Mouse (Mus musculus) MEL (cell line): ENCODE results near the gene Gsn.

Source experiments
- CHD2 ChIP-seq: IDR thresholded peaks from 2 replicates; pipeline ENCODE4 v1.6.1; 2011; ENCODE audit warnings: low read length, improper control_type of control experiment
- CTCF ChIP-seq, 3 experiments: IDR thresholded peaks in 2 of 3; conservative IDR thresholded peaks in 1 of 3; 2 replicates each; pipeline ENCODE4 v1.5.1; 2011 to 2012; ENCODE audit warnings: low read length in 3 of 3, low read depth in 2 of 3, mild to moderate bottlenecking in 2 of 3, improper control_type of control experiment in 1 of 3, inconsistent platforms in 1 of 3, mixed read lengths in 1 of 3, moderate library complexity in 1 of 3; ENCODE audit not compliant: control insufficient read depth in 1 of 3, insufficient read depth in 1 of 3, poor library complexity in 1 of 3, severe bottlenecking in 1 of 3
- E2F4 ChIP-seq: IDR thresholded peaks from 2 replicates; pipeline ENCODE4 v1.6.1; 2011; ENCODE audit warnings: low read depth, low read length, improper control_type of control experiment, borderline replicate concordance
- EP300 ChIP-seq, 2 experiments: IDR thresholded peaks; 2 replicates each; pipeline ENCODE4 v1.6.1; 2011; ENCODE audit warnings: improper control_type of control experiment in 2 of 2, low read length in 2 of 2, low read depth in 1 of 2, mild to moderate bottlenecking in 1 of 2
- ETS1 ChIP-seq: IDR thresholded peaks from 2 replicates; pipeline ENCODE4 v1.6.1; 2012; ENCODE audit warnings: low read depth, mild to moderate bottlenecking, inconsistent platforms, low read length, improper control_type of control experiment, moderate library complexity
- GATA1 ChIP-seq: IDR thresholded peaks from 2 replicates; pipeline ENCODE4 v1.6.1; 2011; ENCODE audit warnings: low read depth, low read length, improper control_type of control experiment
- KAT2A ChIP-seq: conservative IDR thresholded peaks from 2 replicates; pipeline ENCODE4 v1.6.1; 2012; ENCODE audit warnings: low read depth, low read length, improper control_type of control experiment, inconsistent platforms
- MAX ChIP-seq: IDR thresholded peaks from 2 replicates; pipeline ENCODE4 v1.6.1; 2011; ENCODE audit warnings: low read length, improper control_type of control experiment
- MEF2A ChIP-seq: IDR thresholded peaks from 2 replicates; pipeline ENCODE4 v1.6.1; 2014; ENCODE audit warnings: low read depth, mild to moderate bottlenecking, inconsistent platforms, low read length, improper control_type of control experiment; ENCODE audit not compliant: poor library complexity, insufficient replicate concordance, severe bottlenecking; ENCODE audit errors: extremely low read depth
- POLR2A ChIP-seq, 2 experiments: IDR thresholded peaks; 2 replicates each; pipeline ENCODE4 v1.6.1; 2011 to 2012; ENCODE audit warnings: low read length in 2 of 2, mild to moderate bottlenecking in 2 of 2, control low read depth in 1 of 2, improper control_type of control experiment in 1 of 2, low read depth in 1 of 2, moderate library complexity in 1 of 2; ENCODE audit not compliant: control insufficient read depth in 1 of 2, insufficient read depth in 1 of 2, poor library complexity in 1 of 2
- UBTF ChIP-seq: IDR thresholded peaks from 2 replicates; pipeline ENCODE4 v1.6.1; 2012; ENCODE audit warnings: low read depth, mild to moderate bottlenecking, inconsistent platforms, low read length, improper control_type of control experiment, moderate library complexity, borderline replicate concordance; ENCODE audit not compliant: insufficient read depth
- ZNF384 ChIP-seq: IDR thresholded peaks from 2 replicates; pipeline ENCODE4 v1.6.1; 2012; ENCODE audit warnings: low read depth, mild to moderate bottlenecking, inconsistent platforms, low read length, improper control_type of control experiment

DNA sequence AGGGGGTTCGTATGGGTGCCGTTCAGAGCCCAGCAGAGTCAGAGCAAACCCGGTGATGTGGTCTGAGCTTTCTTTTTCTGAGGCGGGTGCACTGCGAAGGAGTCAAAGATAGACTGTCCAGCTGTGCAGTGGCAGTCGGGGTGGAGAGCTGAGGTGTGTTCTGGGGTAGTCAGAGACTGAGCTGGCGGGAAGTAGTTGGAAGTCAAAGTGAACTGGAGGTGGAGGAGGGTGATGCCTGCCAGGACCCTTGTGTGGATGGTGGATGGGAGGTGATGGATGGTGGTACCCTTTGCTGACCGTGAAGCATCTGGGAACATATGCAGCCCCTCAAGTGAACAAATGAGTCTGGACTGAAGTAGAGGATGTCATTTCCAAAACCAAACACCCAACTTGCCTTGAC is 9.6 kb downstream of the Gsn start:
- TF ChIP-seq E2F4 (no peak), POLR2A (IDR thresholded peaks at IDR 0.05; ENCODE audit: control insufficient read depth in 1 of 2, insufficient read depth in 1 of 2, low read depth in 1 of 2, low read length in 2 of 2, poor library complexity in 1 of 2) (no peak), CTCF (IDR thresholded peaks at IDR 0.05 in 2 of 3, conservative IDR thresholded peaks at IDR 0.05 in 1 of 3; ENCODE audit: control insufficient read depth in 1 of 3, insufficient read depth in 1 of 3, low read depth in 2 of 3, low read length in 3 of 3, poor library complexity in 1 of 3, severe bottlenecking in 1 of 3) (no peak), MEF2A (no peak), GATA1 (no peak), ETS1 (no peak), ZNF384 (no peak), MAX (no peak), CHD2 (no peak), UBTF (no peak), KAT2A (no peak), EP300 (IDR thresholded peaks at IDR 0.05; ENCODE audit: low read depth in 1 of 2, low read length in 2 of 2) (no peak)
